Mouse (Mus musculus): ENCODE measurements around the gene Pcsk2. TPM values are rescaled to one million over a fixed set of nuclear protein-coding genes. Genes with fewer than 3 reads are reported as not detected.

The Pcsk2 gene
- polyA plus RNA-seq, 1 experiment from 2014 or later, result 2.8 TPM

DNA sequence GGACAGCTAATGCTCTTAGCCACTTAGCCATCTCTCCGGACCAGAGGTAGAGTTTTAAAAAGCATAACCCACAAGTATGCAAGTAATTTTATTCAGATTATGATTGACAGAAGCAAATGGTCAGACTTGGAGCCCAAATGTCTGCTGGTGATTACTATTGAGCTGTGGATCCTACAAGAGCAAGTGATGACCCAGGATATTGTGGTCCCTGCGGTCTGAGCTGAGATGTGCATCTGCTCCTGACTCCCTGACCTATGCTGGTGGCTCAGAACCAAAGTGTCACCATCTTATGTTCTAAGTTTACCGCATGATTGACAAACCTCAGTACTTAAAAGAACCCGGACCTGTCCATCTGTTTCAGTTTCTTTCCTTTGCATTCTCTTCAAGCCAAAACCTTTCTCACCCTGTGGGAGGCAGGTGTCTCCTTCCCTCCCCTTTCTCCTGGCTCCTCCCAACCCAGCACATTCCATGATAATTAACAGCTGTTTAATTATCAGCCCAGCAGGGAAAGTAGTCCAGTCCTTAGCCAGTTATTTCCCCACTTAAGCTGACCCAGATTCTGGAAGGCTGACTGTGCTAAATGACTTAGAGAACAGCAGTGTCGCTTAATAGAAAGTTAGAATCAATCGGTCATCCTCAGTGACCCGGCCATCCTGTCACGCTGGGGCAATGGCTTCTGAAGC lies 136.1 kb downstream of the Pcsk2 start:
- no peak overlapping the region for H3K4me3 ChIP-seq (replicated peaks; ENCODE audit: low read length)
- no peak for ATAC-seq (ENCODE audit: insufficient read depth, low FRiP score)
- H3K4me1 ChIP-seq (ENCODE audit: control insufficient read depth, insufficient read depth, low read length), result no peaks in the 10 kb centered on the region
- H3K36me3 ChIP-seq (ENCODE audit: control insufficient read depth, insufficient read depth, low read length), result no peaks in the 10 kb centered on the region
- no peak overlapping the region for H3K4me2 ChIP-seq (ENCODE audit: low read depth, low read length)
- 69% methylated on average over 8 of the region's 8 CpGs for WGBS
- H3K9me3 ChIP-seq (replicated peaks; ENCODE audit: control insufficient read depth, low read length), result no peaks in the 10 kb centered on the region
- H3K9ac ChIP-seq (ENCODE audit: low read length), result no peak overlapping the region
- H3K27ac ChIP-seq (ENCODE audit: low read length), result no peak overlapping the region
- no peaks in the 10 kb centered on the region for H3K27me3 ChIP-seq (ENCODE audit: control insufficient read depth, insufficient read depth, low read length)

DNA sequence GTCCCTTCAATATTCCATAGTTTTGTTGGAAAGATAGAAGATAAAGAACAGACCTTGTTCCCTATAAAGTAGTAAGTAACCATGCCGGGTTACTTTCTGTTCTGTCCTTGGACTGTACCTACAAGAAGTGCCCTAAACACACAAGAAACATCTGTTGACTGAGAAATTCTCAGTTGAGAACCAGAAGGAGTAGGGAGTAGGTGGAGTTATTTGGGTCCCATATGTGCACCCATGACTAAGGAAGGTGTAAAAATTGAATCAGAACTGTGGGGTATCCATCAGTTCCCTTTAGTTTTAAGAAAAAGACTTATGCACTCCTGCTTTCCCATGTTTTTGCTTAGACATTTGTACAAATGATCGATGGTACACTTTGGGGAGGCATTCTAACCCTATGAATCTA lies 137.6 kb downstream of the Pcsk2 start:
- no peaks in the 10 kb centered on the region for H3K36me3 ChIP-seq (ENCODE audit: control insufficient read depth, insufficient read depth, low read length)
- H3K4me2 ChIP-seq (ENCODE audit: low read depth, low read length), result no peak overlapping the region
- 90% methylated on average over 2 of the region's 2 CpGs for WGBS
- H3K9me3 ChIP-seq (replicated peaks; ENCODE audit: control insufficient read depth, low read length), result no peaks in the 10 kb centered on the region
- no peaks in the 10 kb centered on the region for H3K27me3 ChIP-seq (ENCODE audit: control insufficient read depth, insufficient read depth, low read length)
- no peak overlapping the region for H3K4me3 ChIP-seq (replicated peaks; ENCODE audit: low read length)
- H3K27ac ChIP-seq (ENCODE audit: low read length), result no peak overlapping the region
- no peak for ATAC-seq (ENCODE audit: insufficient read depth, low FRiP score)
- H3K9ac ChIP-seq (ENCODE audit: low read length), result no peak overlapping the region
- H3K4me1 ChIP-seq (ENCODE audit: control insufficient read depth, insufficient read depth, low read length), result no peaks in the 10 kb centered on the region

DNA sequence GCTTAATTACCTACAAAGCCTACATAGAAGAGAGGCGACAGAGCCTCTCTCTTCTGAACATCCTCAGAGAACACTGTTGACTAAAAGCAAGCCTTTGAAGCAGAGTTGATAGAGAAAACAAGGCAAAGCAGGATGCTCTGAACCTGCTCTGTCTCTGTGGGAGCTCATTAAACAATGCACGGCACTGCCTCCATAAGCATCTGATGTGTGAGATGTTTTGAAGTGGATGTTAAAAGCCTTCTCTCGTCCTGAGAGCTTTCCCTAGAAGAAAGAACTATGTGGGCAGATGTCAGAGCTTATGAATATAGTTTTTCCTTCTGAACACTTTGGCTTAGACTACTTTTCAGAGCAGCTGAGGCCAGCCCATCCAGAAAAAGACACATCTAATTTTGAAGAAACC lies 145.3 kb downstream of the Pcsk2 start:
- no peak overlapping the region for H3K4me3 ChIP-seq (replicated peaks; ENCODE audit: low read length)
- H3K27ac ChIP-seq (ENCODE audit: low read length), result no peak overlapping the region
- no peaks in the 10 kb centered on the region for H3K9me3 ChIP-seq (replicated peaks; ENCODE audit: control insufficient read depth, low read length)
- no peak overlapping the region for H3K9ac ChIP-seq (ENCODE audit: low read length)
- H3K36me3 ChIP-seq (ENCODE audit: control insufficient read depth, insufficient read depth, low read length), result no peaks in the 10 kb centered on the region
- no peak for ATAC-seq (ENCODE audit: insufficient read depth, low FRiP score)
- 62% methylated on average over 3 of the region's 3 CpGs for WGBS
- H3K27me3 ChIP-seq (ENCODE audit: control insufficient read depth, insufficient read depth, low read length), result no peaks in the 10 kb centered on the region
- no peak overlapping the region for H3K4me2 ChIP-seq (ENCODE audit: low read depth, low read length)
- H3K4me1 ChIP-seq (ENCODE audit: control insufficient read depth, insufficient read depth, low read length), result no peaks in the 10 kb centered on the region

DNA sequence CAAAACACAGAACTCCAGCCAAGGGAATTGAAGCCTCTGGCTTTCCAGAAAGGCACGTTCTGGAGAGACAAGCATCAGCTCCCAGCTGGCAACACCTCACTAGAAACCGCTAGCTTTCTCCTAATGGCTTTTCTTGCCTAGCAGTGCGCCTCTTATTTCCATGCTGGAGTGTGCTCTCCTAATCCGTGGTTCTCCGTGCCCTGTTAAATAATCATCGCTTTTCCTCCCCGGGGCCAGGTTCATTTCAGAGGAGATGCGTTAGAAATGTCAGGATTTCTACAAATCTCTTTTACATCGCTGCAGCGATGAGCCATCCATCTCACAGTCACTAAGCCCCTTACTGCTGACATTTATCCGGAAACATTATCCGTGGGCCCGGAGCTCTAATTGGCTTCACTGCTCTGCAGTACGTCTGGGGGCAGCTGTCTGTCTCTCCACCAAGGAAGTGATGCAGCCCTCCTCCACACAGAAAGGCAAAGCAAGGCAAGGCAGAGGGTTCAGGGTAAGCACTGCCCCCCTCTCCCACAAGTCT lies 150.1 kb downstream of the Pcsk2 start:
- ATAC-seq (ENCODE audit: insufficient read depth, low FRiP score), result no peak
- WGBS, result 46% methylated on average over 14 of the region's 14 CpGs
- H3K4me2 ChIP-seq (ENCODE audit: low read depth, low read length), result no peak overlapping the region
- no peak overlapping the region for H3K27ac ChIP-seq (ENCODE audit: low read length)
- no peaks in the 10 kb centered on the region for H3K27me3 ChIP-seq (ENCODE audit: control insufficient read depth, insufficient read depth, low read length)
- no peak overlapping the region for H3K4me3 ChIP-seq (replicated peaks; ENCODE audit: low read length)
- H3K9ac ChIP-seq (ENCODE audit: low read length), result no peak overlapping the region
- no peaks in the 10 kb centered on the region for H3K9me3 ChIP-seq (replicated peaks; ENCODE audit: control insufficient read depth, low read length)
- no peaks in the 10 kb centered on the region for H3K36me3 ChIP-seq (ENCODE audit: control insufficient read depth, insufficient read depth, low read length)
- H3K4me1 ChIP-seq (ENCODE audit: control insufficient read depth, insufficient read depth, low read length), result no peaks in the 10 kb centered on the region

DNA sequence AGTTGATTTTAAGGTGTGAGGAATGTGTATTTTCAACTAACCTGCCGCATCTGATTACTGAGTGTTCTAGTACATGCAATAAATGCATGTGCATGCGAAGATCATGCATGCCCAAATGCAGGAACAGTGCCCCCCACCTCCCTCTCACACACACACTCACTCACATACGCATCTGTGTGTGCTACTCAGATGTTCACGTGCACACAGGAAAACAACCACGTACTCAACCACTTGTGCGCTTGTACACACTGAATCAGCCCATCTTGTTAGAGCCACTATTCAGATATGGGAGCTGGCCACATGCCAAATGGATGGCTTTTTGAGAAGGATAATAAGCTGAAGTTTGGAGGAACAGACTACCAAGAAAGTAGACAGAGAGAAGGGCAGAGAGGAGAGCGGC lies 150.7 kb downstream of the Pcsk2 start:
- H3K9ac ChIP-seq (ENCODE audit: low read length), result no peak overlapping the region
- no peak overlapping the region for H3K4me2 ChIP-seq (ENCODE audit: low read depth, low read length)
- WGBS, result 74% methylated on average over 7 of the region's 7 CpGs
- no peak overlapping the region for H3K4me3 ChIP-seq (replicated peaks; ENCODE audit: low read length)
- H3K27ac ChIP-seq (ENCODE audit: low read length), result no peak overlapping the region
- no peaks in the 10 kb centered on the region for H3K9me3 ChIP-seq (replicated peaks; ENCODE audit: control insufficient read depth, low read length)
- no peaks in the 10 kb centered on the region for H3K27me3 ChIP-seq (ENCODE audit: control insufficient read depth, insufficient read depth, low read length)
- no peak for ATAC-seq (ENCODE audit: insufficient read depth, low FRiP score)
- no peaks in the 10 kb centered on the region for H3K4me1 ChIP-seq (ENCODE audit: control insufficient read depth, insufficient read depth, low read length)
- no peaks in the 10 kb centered on the region for H3K36me3 ChIP-seq (ENCODE audit: control insufficient read depth, insufficient read depth, low read length)

DNA sequence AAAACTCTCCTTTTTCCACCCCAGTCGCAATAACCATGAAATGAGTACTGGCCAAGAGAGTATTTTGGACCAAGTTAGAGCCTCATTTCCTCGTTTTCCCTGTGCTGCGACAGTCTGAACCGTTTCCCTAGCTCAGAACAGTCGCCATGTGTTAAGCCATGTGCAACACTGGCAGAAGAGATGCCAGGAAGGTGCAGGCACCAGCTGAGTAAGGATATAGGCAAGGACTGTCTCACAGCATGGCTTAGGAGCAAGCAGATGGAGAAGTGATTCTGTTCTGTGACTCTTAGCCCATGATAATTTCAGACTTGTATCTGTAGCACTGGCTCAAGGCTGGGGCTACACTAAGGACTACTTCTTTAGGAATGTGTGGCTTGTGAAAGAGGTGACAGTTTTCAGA lies 155.2 kb downstream of the Pcsk2 start:
- Histone ChIP-seq H3K4me2 (ENCODE audit: low read depth, low read length) (no peak overlapping the region), H3K9ac (ENCODE audit: low read length) (no peak overlapping the region), H3K4me1 (ENCODE audit: control insufficient read depth, insufficient read depth, low read length) (no peaks in the 10 kb centered on the region), H3K9me3 (replicated peaks; ENCODE audit: control insufficient read depth, low read length) (no peaks in the 10 kb centered on the region), H3K27me3 (ENCODE audit: control insufficient read depth, insufficient read depth, low read length) (no peaks in the 10 kb centered on the region), H3K27ac (ENCODE audit: low read length) (no peak overlapping the region), H3K4me3 (replicated peaks; ENCODE audit: low read length) (no peak overlapping the region), H3K36me3 (ENCODE audit: control insufficient read depth, insufficient read depth, low read length) (no peaks in the 10 kb centered on the region)
- ATAC-seq (ENCODE audit: insufficient read depth, low FRiP score), result no peak
- WGBS, result 78% methylated on average over 5 of the region's 5 CpGs

DNA sequence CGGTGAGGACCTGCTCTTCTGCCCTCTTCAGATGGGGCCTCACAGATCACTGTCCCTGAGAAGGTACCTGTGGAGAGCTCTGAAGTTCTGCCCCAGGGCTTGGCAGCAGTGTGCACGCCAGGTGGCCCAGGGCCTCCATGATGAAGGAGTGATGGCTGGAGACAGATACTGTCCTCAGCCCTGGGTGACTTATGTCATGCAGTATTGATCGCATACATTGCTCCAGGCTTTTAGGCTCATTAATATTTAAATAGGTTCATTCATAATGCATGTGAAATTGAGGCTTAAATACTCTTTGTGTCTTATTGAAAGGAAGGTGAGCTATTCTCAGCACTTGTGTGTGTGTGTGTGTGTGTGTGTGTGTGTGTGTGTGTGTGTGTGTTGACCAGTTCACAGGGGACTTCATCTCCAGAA lies 157.0 kb downstream of the Pcsk2 start:
- Histone ChIP-seq H3K36me3 (ENCODE audit: control insufficient read depth, insufficient read depth, low read length) (no peaks in the 10 kb centered on the region), H3K27ac (ENCODE audit: low read length) (no peak overlapping the region), H3K9ac (ENCODE audit: low read length) (no peak overlapping the region), H3K27me3 (ENCODE audit: control insufficient read depth, insufficient read depth, low read length) (no peaks in the 10 kb centered on the region), H3K4me2 (ENCODE audit: low read depth, low read length) (no peak overlapping the region), H3K4me1 (ENCODE audit: control insufficient read depth, insufficient read depth, low read length) (no peaks in the 10 kb centered on the region), H3K4me3 (replicated peaks; ENCODE audit: low read length) (no peak overlapping the region), H3K9me3 (replicated peaks; ENCODE audit: control insufficient read depth, low read length) (no peaks in the 10 kb centered on the region)
- no peak for ATAC-seq (ENCODE audit: insufficient read depth, low FRiP score)
- 80% methylated on average over 3 of the region's 3 CpGs for WGBS

DNA sequence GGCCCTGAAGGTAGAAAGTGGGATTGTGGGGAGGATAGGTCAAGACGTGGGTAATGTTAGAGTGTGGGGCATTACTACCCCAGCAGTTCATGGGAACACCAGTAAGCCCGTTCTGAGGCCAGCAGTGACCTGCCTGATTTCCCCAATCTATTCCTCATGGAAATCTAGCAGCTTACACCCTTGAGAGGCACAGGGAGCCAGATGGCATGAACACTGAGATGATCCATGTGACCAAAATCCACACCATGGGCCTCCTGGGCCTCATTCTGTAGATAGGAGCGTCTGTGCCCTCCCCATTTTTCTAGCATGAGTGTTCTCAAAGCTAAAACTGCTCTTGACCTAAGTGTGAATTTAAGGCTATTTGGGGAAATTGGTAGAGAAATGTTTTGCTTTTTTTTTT lies 162.2 kb downstream of the Pcsk2 start:
- H3K27ac ChIP-seq (ENCODE audit: low read length), result no peak overlapping the region
- H3K27me3 ChIP-seq (ENCODE audit: control insufficient read depth, insufficient read depth, low read length), result no peaks in the 10 kb centered on the region
- 74% methylated on average over 3 of the region's 3 CpGs for WGBS
- no peak overlapping the region for H3K4me2 ChIP-seq (ENCODE audit: low read depth, low read length)
- ATAC-seq (ENCODE audit: insufficient read depth, low FRiP score), result no peak
- no peak overlapping the region for H3K9ac ChIP-seq (ENCODE audit: low read length)
- no peak overlapping the region for H3K4me3 ChIP-seq (replicated peaks; ENCODE audit: low read length)
- no peaks in the 10 kb centered on the region for H3K9me3 ChIP-seq (replicated peaks; ENCODE audit: control insufficient read depth, low read length)
- H3K4me1 ChIP-seq (ENCODE audit: control insufficient read depth, insufficient read depth, low read length), result no peaks in the 10 kb centered on the region
- H3K36me3 ChIP-seq (ENCODE audit: control insufficient read depth, insufficient read depth, low read length), result no peaks in the 10 kb centered on the region

DNA sequence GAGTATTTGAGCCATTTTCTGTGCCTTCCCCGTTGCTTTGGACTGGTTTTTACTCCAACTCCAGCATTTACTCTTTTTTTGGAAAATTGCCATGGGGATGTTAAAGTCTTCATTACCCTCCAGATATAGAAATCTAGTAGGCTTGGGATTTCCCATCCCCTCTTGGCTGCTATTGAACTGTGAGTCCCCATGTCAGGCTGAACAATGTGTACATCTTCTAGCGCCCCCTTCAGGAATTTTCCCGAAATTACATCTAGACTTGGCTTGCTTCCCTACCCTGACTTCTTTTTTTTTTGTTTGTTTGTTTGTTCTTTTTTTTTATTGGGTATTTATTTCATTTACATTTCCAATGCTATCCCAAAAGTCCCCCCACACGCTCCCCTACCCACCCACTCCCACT lies 163.3 kb downstream of the Pcsk2 start:
- Histone ChIP-seq H3K4me3 (replicated peaks; ENCODE audit: low read length) (no peak overlapping the region), H3K9me3 (replicated peaks; ENCODE audit: control insufficient read depth, low read length) (no peaks in the 10 kb centered on the region), H3K27me3 (ENCODE audit: control insufficient read depth, insufficient read depth, low read length) (no peaks in the 10 kb centered on the region), H3K4me2 (ENCODE audit: low read depth, low read length) (no peak overlapping the region), H3K36me3 (ENCODE audit: control insufficient read depth, insufficient read depth, low read length) (no peaks in the 10 kb centered on the region), H3K27ac (ENCODE audit: low read length) (no peak overlapping the region), H3K9ac (ENCODE audit: low read length) (no peak overlapping the region), H3K4me1 (ENCODE audit: control insufficient read depth, insufficient read depth, low read length) (no peaks in the 10 kb centered on the region)
- 24% methylated on average over 4 of the region's 4 CpGs for WGBS
- no peak for ATAC-seq (ENCODE audit: insufficient read depth, low FRiP score)
